Mouse (Mus musculus): ENCODE data around the gene Selenoo.

DNA sequence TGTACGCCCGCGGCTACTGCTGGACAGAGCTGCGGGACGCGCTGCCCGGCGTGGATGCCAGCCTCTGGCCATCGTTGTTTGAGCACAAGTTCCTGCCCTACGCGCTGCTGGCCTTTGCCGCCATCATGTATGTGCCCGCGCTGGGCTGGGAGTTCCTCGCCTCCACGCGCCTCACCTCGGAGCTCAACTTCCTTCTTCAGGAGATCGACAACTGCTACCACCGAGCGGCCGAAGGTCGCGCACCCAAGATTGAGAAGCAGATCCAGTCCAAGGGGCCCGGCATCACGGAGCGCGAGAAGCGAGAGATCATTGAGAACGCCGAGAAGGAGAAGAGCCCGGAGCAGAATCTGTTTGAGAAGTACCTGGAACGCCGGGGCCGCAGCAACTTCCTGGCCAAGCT, 21.3 kb upstream of the Selenoo start:
- TF ChIP-seq CTCF (IDR thresholded peaks at IDR 0.05; ENCODE audit: extremely low read depth, insufficient read depth, low read length) (no peak), POLR2A (IDR thresholded peaks at IDR 0.05; ENCODE audit: extremely low read depth, insufficient read depth, low read length) (no peak)
